Mouse (Mus musculus): Measurements from ENCODE around the gene Mex3a. TPM values are rescaled to one million over a fixed set of nuclear protein-coding genes. Genes with fewer than 3 reads are reported as not detected.
A peak's percentile ranks its signal among the peaks of the same experiment; 100 is the strongest.

The Mex3a gene
- total and polyA plus RNA-seq, 2 experiments = under 0.01 to 0.04 TPM

- H3K27me3 ChIP-seq (ENCODE audit: control insufficient read depth, insufficient read depth, low read length) = no peaks in the 10 kb centered on the region
- no peaks in the 10 kb centered on the region for H3K79me2 ChIP-seq (ENCODE audit: control insufficient read depth, insufficient read depth, low read length)
- peaks cover 6% of the 10 kb centered on the region for H3K4me1 ChIP-seq (ENCODE audit: control insufficient read depth, insufficient read depth, low read length)
- no peaks in the 10 kb centered on the region for H3K36me3 ChIP-seq (ENCODE audit: control insufficient read depth, insufficient read depth, low read length)
- 88% methylated on average over 18 of the region's 18 CpGs for WGBS
- no peak for TF ChIP-seq CTCF (IDR thresholded peaks at IDR 0.05; ENCODE audit: low read depth, low read length)
- no peak for TF ChIP-seq POLR2A (IDR thresholded peaks at IDR 0.05; ENCODE audit: extremely low read depth, insufficient read depth, low read length)
- H3K9ac ChIP-seq (ENCODE audit: low read depth, low read length) = no peak within 1 kb of the TSS
- DNase-seq (ENCODE audit: extremely low read depth, low read depth, low spot score) = no peak
- H3K27ac ChIP-seq (replicated peaks; ENCODE audit: insufficient read depth, low read depth, low read length) = no peak within 1 kb of the TSS
- no peak within 1 kb of the TSS for H3K4me3 ChIP-seq (ENCODE audit: insufficient read depth, low read depth, low read length)
Observed at GRCm38 (mm10) chr3:88548180-88548917, 16.2 kb downstream of the Mex3a start, which contains the start of gene Rab25. Gene Rab25 (minus strand): TSS chr3:88548300.

- Histone ChIP-seq H3K27ac (replicated peaks; ENCODE audit: insufficient read depth, low read depth, low read length) (no peak overlapping the region), H3K27me3 (ENCODE audit: control insufficient read depth, insufficient read depth, low read length) (no peaks in the 10 kb centered on the region), H3K79me2 (ENCODE audit: control insufficient read depth, insufficient read depth, low read length) (peaks cover 10% of the 10 kb centered on the region; the same call in 1 of the 2 replicates), H3K4me3 (ENCODE audit: insufficient read depth, low read depth, low read length) (peak overlapping the region; percentile 73; the same call in 1 of the 2 replicates), H3K36me3 (ENCODE audit: control insufficient read depth, insufficient read depth, low read length) (0 out of 2 replicates have a peak, but pooled peaks cover 2% of the 10 kb centered on the region), H3K9ac (ENCODE audit: low read depth, low read length) (0 out of 2 replicates have a peak overlapping the region, but pooled peaks have one; percentile 11), H3K4me1 (ENCODE audit: control insufficient read depth, insufficient read depth, low read length) (peaks cover 6% of the 10 kb centered on the region)
- 20% methylated on average over 4 of the region's 4 CpGs for WGBS
- peak; percentile 49 for DNase-seq (ENCODE audit: extremely low read depth, low read depth, low spot score)
- TF ChIP-seq CTCF (IDR thresholded peaks at IDR 0.05; ENCODE audit: low read depth, low read length) (no peak), POLR2A (IDR thresholded peaks at IDR 0.05; ENCODE audit: extremely low read depth, insufficient read depth, low read length) (no peak)
Observed at GRCm38 (mm10) chr3:88551586-88551985, 19.4 kb downstream of the Mex3a start.

- 5% methylated on average over 16 of the region's 16 CpGs for WGBS
- H3K36me3 ChIP-seq (ENCODE audit: control insufficient read depth, insufficient read depth, low read length) = peaks cover 4% of the 10 kb centered on the region; the same call in 1 of the 2 replicates
- H3K27me3 ChIP-seq (ENCODE audit: control insufficient read depth, insufficient read depth, low read length) = no peaks in the 10 kb centered on the region
- peaks cover 10% of the 10 kb centered on the region; the same call in 1 of the 2 replicates for H3K79me2 ChIP-seq (ENCODE audit: control insufficient read depth, insufficient read depth, low read length)
- DNase-seq (ENCODE audit: extremely low read depth, low read depth, low spot score) = no peak
- peak overlapping the region; percentile 84 for H3K27ac ChIP-seq (replicated peaks; ENCODE audit: insufficient read depth, low read depth, low read length)
- peak overlapping the region; percentile 71 for H3K9ac ChIP-seq (ENCODE audit: low read depth, low read length)
- TF ChIP-seq CTCF (IDR thresholded peaks at IDR 0.05; ENCODE audit: low read depth, low read length) (no peak), POLR2A (IDR thresholded peaks at IDR 0.05; ENCODE audit: extremely low read depth, insufficient read depth, low read length) (no peak)
- H3K4me1 ChIP-seq (ENCODE audit: control insufficient read depth, insufficient read depth, low read length) = peaks cover 6% of the 10 kb centered on the region
- H3K4me3 ChIP-seq (ENCODE audit: insufficient read depth, low read depth, low read length) = peak overlapping the region; percentile 73
Observed at GRCm38 (mm10) chr3:88552082-88552645, 20.0 kb downstream of the Mex3a start.

GRCm38 (mm10) chr3:88552676-88553524, 20.7 kb downstream of the Mex3a start, which contains the start of gene Lamtor2:
Gene Lamtor2 (minus strand): TSS chr3:88553074.
- H3K4me3 ChIP-seq (ENCODE audit: insufficient read depth, low read depth, low read length) = peak within 1 kb of the TSS; percentile 80

GRCm38 (mm10) chr3:88553525-88553879, 21.3 kb downstream of the Mex3a start, which contains the start of gene Ubqln4:
Gene Ubqln4 (plus strand): TSS chr3:88553758.
- peaks cover 10% of the 10 kb centered on the region; the same call in 1 of the 2 replicates for H3K79me2 ChIP-seq (ENCODE audit: control insufficient read depth, insufficient read depth, low read length)
- peaks cover 7% of the 10 kb centered on the region; the same call in 1 of the 2 replicates for H3K36me3 ChIP-seq (ENCODE audit: control insufficient read depth, insufficient read depth, low read length)
- H3K27ac ChIP-seq (replicated peaks; ENCODE audit: insufficient read depth, low read depth, low read length) = peak within 1 kb of the TSS; percentile 96
- WGBS = under 1% methylated on average over 35 of the region's 37 CpGs
- TF ChIP-seq CTCF (IDR thresholded peaks at IDR 0.05; ENCODE audit: low read depth, low read length) (peak; percentile 76), POLR2A (IDR thresholded peaks at IDR 0.05; ENCODE audit: extremely low read depth, insufficient read depth, low read length) (peak; percentile 45)
- peak within 1 kb of the TSS; percentile 93 for H3K9ac ChIP-seq (ENCODE audit: low read depth, low read length)
- peak; percentile 65 for DNase-seq (ENCODE audit: extremely low read depth, low read depth, low spot score)
- H3K4me3 ChIP-seq (ENCODE audit: insufficient read depth, low read depth, low read length) = peak within 1 kb of the TSS; percentile 80
- H3K4me1 ChIP-seq (ENCODE audit: control insufficient read depth, insufficient read depth, low read length) = peaks cover 6% of the 10 kb centered on the region
- H3K27me3 ChIP-seq (ENCODE audit: control insufficient read depth, insufficient read depth, low read length) = no peaks in the 10 kb centered on the region

More at GRCm38 (mm10) chr3:88552676-88553524, 20.7 kb downstream of the Mex3a start, which contains the start of gene Lamtor2:
- Histone ChIP-seq H3K27ac (replicated peaks; ENCODE audit: insufficient read depth, low read depth, low read length) (peak within 1 kb of the TSS; percentile 96), H3K27me3 (ENCODE audit: control insufficient read depth, insufficient read depth, low read length) (no peaks in the 10 kb centered on the region), H3K9ac (ENCODE audit: low read depth, low read length) (peak within 1 kb of the TSS; percentile 93), H3K36me3 (ENCODE audit: control insufficient read depth, insufficient read depth, low read length) (peaks cover 4% of the 10 kb centered on the region; the same call in 1 of the 2 replicates), H3K4me1 (ENCODE audit: control insufficient read depth, insufficient read depth, low read length) (peaks cover 6% of the 10 kb centered on the region), H3K79me2 (ENCODE audit: control insufficient read depth, insufficient read depth, low read length) (peaks cover 10% of the 10 kb centered on the region; the same call in 1 of the 2 replicates)
- peak; percentile 96 for DNase-seq (ENCODE audit: extremely low read depth, low read depth, low spot score)
- TF ChIP-seq CTCF (IDR thresholded peaks at IDR 0.05; ENCODE audit: low read depth, low read length) (no peak), POLR2A (IDR thresholded peaks at IDR 0.05; ENCODE audit: extremely low read depth, insufficient read depth, low read length) (peak; percentile 69)
- under 1% methylated on average over 48 of the region's 48 CpGs for WGBS

All from liver, adult 2 months (tissue).